Mouse (Mus musculus) stomach, postnatal 0 days (tissue): Measurements from ENCODE around the gene Kcnh6.

Experiments
- CTCF ChIP-seq: IDR thresholded peaks from 2 replicates; pipeline ENCODE4 v1.5.1; 2016; ENCODE audit warnings: antibody characterized with exemption, low read depth, mild to moderate bottlenecking, moderate library complexity
- EP300 ChIP-seq: optimal IDR thresholded peaks from 2 replicates; pipeline ENCODE3; 2016; ENCODE audit warnings: antibody characterized with exemption

- TF ChIP-seq EP300 (no peak), CTCF (no peak)
Measured at GRCm38 (mm10) chr11:105959355-105959754, 48.6 kb upstream of the Kcnh6 start.
